Mouse (Mus musculus) heart, embryonic 11.5 days (tissue): ENCODE data around the gene Rint1. TPM values are rescaled to one million over a fixed set of nuclear protein-coding genes. Genes with fewer than 3 reads are reported as not detected.

Source experiments
- ATAC-seq: fragments of 200-750 bp; cut with Nextera tagmentation; replicated peaks from 2 replicates; pipeline ENCODE4 v1.8.0; 2017; ENCODE audit warnings: moderate library complexity; ENCODE audit not compliant: insufficient number of reproducible peaks, low FRiP score, low TSS enrichment
- H3K27ac ChIP-seq: fragments of 300-500 bp; sonication (generic); 2 replicates; pipeline ENCODE4 v1.5.1; 2014; ENCODE audit warnings: mild to moderate bottlenecking, low read depth, low read length
- H3K27me3 ChIP-seq: fragments of 300-500 bp; sonication (generic); 2 replicates; pipeline ENCODE4 v1.6.1; 2014; ENCODE audit warnings: mild to moderate bottlenecking, low read length, mixed read lengths; ENCODE audit not compliant: control insufficient read depth, insufficient read depth
- H3K36me3 ChIP-seq: fragments of 300-500 bp; sonication (generic); 2 replicates; pipeline ENCODE4 v1.6.1; 2014; ENCODE audit warnings: mild to moderate bottlenecking, low read length, moderate library complexity, mixed read lengths; ENCODE audit not compliant: control insufficient read depth, insufficient read depth
- H3K4me1 ChIP-seq: fragments of 300-500 bp; sonication (generic); 2 replicates; pipeline ENCODE4 v1.6.1; 2014; ENCODE audit warnings: low read length; ENCODE audit not compliant: control insufficient read depth, insufficient read depth
- H3K4me2 ChIP-seq: fragments of 300-500 bp; sonication (generic); 2 replicates; pipeline ENCODE4 v1.6.1; 2014; ENCODE audit warnings: mild to moderate bottlenecking, moderate library complexity
- H3K4me3 ChIP-seq: fragments of 300-500 bp; sonication (generic); 2 replicates; pipeline ENCODE4 v1.5.1; 2014; ENCODE audit warnings: low read depth, low read length
- H3K9ac ChIP-seq: fragments of 300-500 bp; sonication (generic); 2 replicates; pipeline ENCODE4 v1.6.1; 2014; ENCODE audit warnings: mild to moderate bottlenecking, low read depth, low read length, moderate library complexity
- H3K9me3 ChIP-seq: fragments of 300-500 bp; sonication (generic); replicated peaks from 2 replicates; pipeline ENCODE4 v1.6.1; 2016; ENCODE audit warnings: low read length; ENCODE audit not compliant: control insufficient read depth
- WGBS: fragments of 180-500 bp; shearing (Covaris S2); extraction: QIAGEN DNeasy Blood & Tissue Kit; methylation state at CpG from one replicate; pipeline ENCODE4 v1.1.7; 2014; ENCODE audit not compliant: insufficient replicate concordance; 5-methylcytosine and 5-hydroxymethylcytosine counted together
- polyA plus RNA-seq: library from polyadenylated mRNA; unstranded; fragments of >200 nt; fragmentation: Nextera tagmentation; extraction: Ambion mirVana; gene quantifications from 2 replicates; pipeline ENCODE4 v1.2.1, GENCODE M21; 2014

Rint1 gene
- polyA plus RNA-seq: 22.0 and 31.7 TPM in 2 replicates

DNA sequence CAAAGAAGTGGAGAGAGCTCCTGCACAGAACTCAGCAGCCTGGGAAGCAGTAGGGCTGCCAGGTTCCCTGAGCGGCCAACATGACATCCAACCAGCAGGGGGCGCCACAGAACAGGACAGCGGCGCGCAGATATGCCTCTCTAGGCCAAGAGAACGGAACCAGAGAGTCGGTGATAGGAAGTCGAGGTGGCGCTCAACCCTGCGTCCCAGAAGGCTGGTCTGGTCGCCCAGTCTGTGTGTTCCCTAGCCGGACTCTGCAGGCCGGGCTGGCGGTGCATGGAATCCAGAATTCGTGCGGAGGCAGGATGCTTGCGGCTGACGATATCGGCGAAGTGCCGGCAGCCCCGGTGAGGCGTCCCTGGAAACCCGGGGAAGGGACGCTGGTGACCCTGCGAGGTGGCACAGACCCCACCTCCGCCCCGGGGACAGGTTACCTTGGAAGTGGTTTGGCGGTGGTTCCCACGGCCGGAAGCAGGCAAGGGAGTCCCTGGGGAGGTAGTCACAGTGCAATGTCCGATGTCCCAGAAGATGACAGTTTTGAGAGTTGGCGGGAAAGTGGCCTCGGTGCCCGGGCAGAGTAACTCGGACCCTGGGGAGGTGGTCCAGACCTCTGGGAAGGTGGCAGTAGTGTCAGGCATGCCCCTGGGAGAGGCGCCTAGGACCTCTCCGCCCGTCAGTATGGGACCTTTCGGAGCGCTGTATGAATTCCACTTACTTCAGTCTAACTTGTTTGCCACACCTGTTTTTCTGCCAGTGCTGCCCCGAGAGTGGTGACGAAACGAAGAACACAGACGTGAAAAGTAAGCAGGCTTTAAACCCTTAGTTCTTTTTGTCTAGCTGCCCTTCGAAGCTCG is at the start of gene Rint1:
Gene Rint1 (plus strand): TSS at position 176 of the 854 bp plus-strand sequence.
- Histone ChIP-seq H3K27ac (peak within 1 kb of the TSS; percentile 76), H3K9me3 (no peaks in the 10 kb centered on the region), H3K9ac (peak within 1 kb of the TSS; percentile 96), H3K4me1 (peaks cover 9% of the 10 kb centered on the region), H3K27me3 (no peaks in the 10 kb centered on the region), H3K4me3 (peak within 1 kb of the TSS; percentile 98), H3K4me2 (peak within 1 kb of the TSS; percentile 94), H3K36me3 (0 out of 2 replicates have a peak, but pooled peaks cover 2% of the 10 kb centered on the region)
- WGBS: 3% methylated on average over 47 of the region's 47 CpGs
- peak; percentile 78 for ATAC-seq

GRCm38 (mm10) chr5:23743261-23743660 is 44.2 kb upstream of the Rint1 start:
- no peak overlapping the region for H3K9ac ChIP-seq
- no peak overlapping the region for H3K27ac ChIP-seq
- H3K36me3 ChIP-seq: peaks cover 21% of the 10 kb centered on the region
- H3K4me2 ChIP-seq: no peak overlapping the region
- no peaks in the 10 kb centered on the region for H3K27me3 ChIP-seq
- WGBS: 92% methylated on average over 12 of the region's 12 CpGs
- H3K4me1 ChIP-seq: peaks cover 6% of the 10 kb centered on the region
- H3K9me3 ChIP-seq: no peaks in the 10 kb centered on the region
- no peak overlapping the region for H3K4me3 ChIP-seq
- ATAC-seq: no peak

GRCm38 (mm10) chr5:23749882-23750281 is 37.6 kb upstream of the Rint1 start:
- H3K4me2 ChIP-seq: no peak overlapping the region
- no peak overlapping the region for H3K4me3 ChIP-seq
- no peaks in the 10 kb centered on the region for H3K27me3 ChIP-seq
- H3K27ac ChIP-seq: no peak overlapping the region
- H3K9me3 ChIP-seq: no peaks in the 10 kb centered on the region
- no peaks in the 10 kb centered on the region for H3K4me1 ChIP-seq
- 69% methylated on average over 2 of the region's 2 CpGs for WGBS
- H3K9ac ChIP-seq: no peak overlapping the region
- no peak for ATAC-seq
- peaks cover 8% of the 10 kb centered on the region for H3K36me3 ChIP-seq

- Histone ChIP-seq H3K4me1 (no peaks in the 10 kb centered on the region), H3K27ac (no peak overlapping the region), H3K27me3 (no peaks in the 10 kb centered on the region), H3K9ac (no peak overlapping the region), H3K4me2 (no peak overlapping the region), H3K36me3 (peaks cover 10% of the 10 kb centered on the region; the same call in 1 of the 2 replicates), H3K4me3 (no peak overlapping the region), H3K9me3 (no peaks in the 10 kb centered on the region)
- WGBS: 96% methylated on average over 9 of the region's 9 CpGs
- ATAC-seq: no peak
Observed at GRCm38 (mm10) chr5:23755591-23755990, 31.9 kb upstream of the Rint1 start.

- no peak overlapping the region for H3K27ac ChIP-seq
- peaks cover 10% of the 10 kb centered on the region; the same call in 1 of the 2 replicates for H3K36me3 ChIP-seq
- 97% methylated on average over 4 of the region's 4 CpGs for WGBS
- no peak overlapping the region for H3K4me3 ChIP-seq
- no peaks in the 10 kb centered on the region for H3K4me1 ChIP-seq
- H3K9ac ChIP-seq: no peak overlapping the region
- no peak for ATAC-seq
- H3K4me2 ChIP-seq: no peak overlapping the region
- no peaks in the 10 kb centered on the region for H3K9me3 ChIP-seq
- no peaks in the 10 kb centered on the region for H3K27me3 ChIP-seq
Observed at GRCm38 (mm10) chr5:23756368-23756767, 31.1 kb upstream of the Rint1 start.

DNA sequence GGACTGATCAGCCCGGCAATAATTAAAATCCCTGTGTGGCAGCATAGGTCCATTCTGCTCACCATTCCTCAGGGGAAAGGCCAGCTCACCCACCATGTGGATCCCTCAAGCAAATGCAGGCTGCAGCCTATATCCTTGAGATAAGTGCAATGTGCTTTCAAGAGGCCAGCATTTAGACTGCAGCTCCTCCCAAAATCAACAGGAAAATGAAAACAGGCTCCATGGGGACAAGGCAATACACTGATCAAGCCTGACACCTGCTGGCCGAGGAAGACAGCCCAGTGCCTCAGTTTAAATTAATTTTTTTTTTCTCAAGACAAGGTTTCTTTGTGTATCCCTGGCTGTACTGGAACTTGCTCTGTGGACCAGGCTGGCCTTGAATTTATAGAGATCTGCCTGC is 28.9 kb upstream of the Rint1 start:
- H3K4me1 ChIP-seq: no peaks in the 10 kb centered on the region
- peaks cover 13% of the 10 kb centered on the region; the same call in 1 of the 2 replicates for H3K36me3 ChIP-seq
- 53% methylated on average over 2 of the region's 2 CpGs for WGBS
- H3K9ac ChIP-seq: no peak overlapping the region
- no peak overlapping the region for H3K4me2 ChIP-seq
- no peak overlapping the region for H3K27ac ChIP-seq
- H3K4me3 ChIP-seq: no peak overlapping the region
- H3K27me3 ChIP-seq: no peaks in the 10 kb centered on the region
- ATAC-seq: no peak
- no peaks in the 10 kb centered on the region for H3K9me3 ChIP-seq

GRCm38 (mm10) chr5:23762531-23762930 is 25.0 kb upstream of the Rint1 start:
- Histone ChIP-seq H3K4me3 (no peak overlapping the region), H3K4me1 (no peaks in the 10 kb centered on the region), H3K9me3 (no peaks in the 10 kb centered on the region), H3K27me3 (no peaks in the 10 kb centered on the region), H3K9ac (no peak overlapping the region), H3K36me3 (peaks cover 6% of the 10 kb centered on the region; the same call in 1 of the 2 replicates), H3K27ac (no peak overlapping the region), H3K4me2 (no peak overlapping the region)
- WGBS: 92% methylated on average over 6 of the region's 6 CpGs
- no peak for ATAC-seq

DNA sequence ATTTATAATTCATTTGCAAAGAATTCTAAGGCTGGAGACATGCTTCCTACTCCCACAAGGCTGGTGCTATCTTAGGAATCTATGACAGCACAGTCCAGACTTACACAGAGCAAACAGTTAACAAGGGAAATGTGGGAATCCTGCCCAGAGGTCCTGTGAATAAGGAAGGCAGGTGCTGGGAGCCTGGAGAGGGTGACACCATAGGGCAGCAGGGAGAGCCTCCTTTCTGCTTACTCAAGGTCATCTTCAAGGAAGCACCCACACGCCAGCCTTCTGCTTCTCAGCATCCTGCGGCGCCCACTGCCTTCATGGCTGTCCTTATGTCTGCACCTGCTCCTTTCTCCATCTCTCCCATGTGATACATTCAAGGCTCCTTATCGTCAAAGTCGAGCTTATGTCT is 23.0 kb upstream of the Rint1 start:
- H3K27me3 ChIP-seq: no peaks in the 10 kb centered on the region
- WGBS: 86% methylated on average over 5 of the region's 5 CpGs
- H3K9ac ChIP-seq: no peak overlapping the region
- H3K9me3 ChIP-seq: no peaks in the 10 kb centered on the region
- H3K4me2 ChIP-seq: no peak overlapping the region
- H3K4me3 ChIP-seq: no peak overlapping the region
- H3K4me1 ChIP-seq: no peaks in the 10 kb centered on the region
- H3K36me3 ChIP-seq: peaks cover 9% of the 10 kb centered on the region; the same call in 1 of the 2 replicates
- no peak overlapping the region for H3K27ac ChIP-seq
- no peak for ATAC-seq
